Mouse (Mus musculus): ENCODE measurements at regions not wholly inside any gene's neighbourhood (a gene's known extent, or its start where the extent isn't known, plus 50 kb on each side); places are given as distances from the start of the nearest gene placed in this dataset.

DNA sequence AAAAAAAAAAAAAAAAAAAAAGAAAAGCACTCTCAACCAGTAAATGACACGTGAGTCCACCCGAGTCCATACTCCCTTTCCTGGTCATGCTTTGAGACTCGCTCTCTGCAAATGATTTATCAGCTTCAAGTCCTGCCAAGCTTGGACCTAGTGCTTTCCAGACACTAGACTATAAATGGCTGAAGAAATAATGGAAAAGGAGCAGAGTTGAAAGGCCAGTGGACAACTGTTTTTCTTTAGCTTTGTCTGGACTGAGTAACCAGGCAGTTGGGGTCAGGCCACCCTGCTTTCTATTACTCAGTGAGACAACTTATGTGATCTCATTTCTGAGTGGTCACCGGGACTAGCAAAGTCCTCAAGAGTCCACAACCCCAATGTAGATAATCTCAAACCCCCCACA lies 112.9 kb downstream of the Kcns3 start:
- ATAC-seq (ENCODE audit: poor library complexity, severe bottlenecking), result no peak

DNA sequence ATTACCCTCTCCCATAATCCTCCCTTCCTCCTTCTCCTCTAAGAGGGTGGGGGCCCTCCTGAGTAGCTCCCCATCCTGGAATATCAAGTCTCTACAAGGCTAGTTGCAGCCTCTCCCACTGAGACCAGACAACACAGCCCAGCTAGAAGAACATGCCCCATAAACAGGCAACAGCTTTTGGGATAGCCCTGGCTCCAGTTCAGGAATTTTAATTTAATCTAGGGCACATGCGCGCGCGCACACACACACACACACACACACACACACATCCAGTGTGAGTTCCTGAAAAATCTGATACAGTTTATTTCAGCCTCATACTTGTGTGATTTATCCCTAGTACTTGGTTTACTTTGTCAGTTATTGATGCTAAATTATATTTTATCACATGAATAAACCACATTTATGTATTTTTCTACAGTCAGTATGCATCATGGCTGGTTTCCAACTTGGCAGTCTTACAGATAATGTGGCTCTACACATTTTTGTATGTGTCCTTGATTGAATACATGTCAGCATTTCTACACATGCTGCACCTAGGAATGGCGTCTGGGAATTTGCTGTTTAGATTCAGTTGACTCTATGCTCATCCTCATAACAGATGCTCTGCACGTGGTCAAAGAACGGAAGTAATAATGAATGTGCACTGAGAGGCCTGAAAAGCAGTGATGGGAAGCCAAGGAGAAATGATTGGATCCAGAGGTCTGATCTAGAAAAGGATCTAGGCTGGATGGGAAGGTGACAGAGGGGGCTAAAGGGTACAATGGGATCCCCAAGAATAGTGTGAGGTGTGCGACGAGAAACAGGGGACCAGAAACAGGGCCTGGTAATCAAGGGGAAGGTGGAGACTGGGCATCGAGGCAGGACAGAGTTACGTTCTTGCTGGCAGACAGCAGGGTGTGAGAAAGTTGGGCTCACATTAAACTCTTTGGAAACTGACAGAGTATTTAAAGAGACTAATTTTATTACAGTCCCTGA lies 130.0 kb downstream of the Kcns3 start:
- no peak for ATAC-seq (ENCODE audit: poor library complexity, severe bottlenecking)

DNA sequence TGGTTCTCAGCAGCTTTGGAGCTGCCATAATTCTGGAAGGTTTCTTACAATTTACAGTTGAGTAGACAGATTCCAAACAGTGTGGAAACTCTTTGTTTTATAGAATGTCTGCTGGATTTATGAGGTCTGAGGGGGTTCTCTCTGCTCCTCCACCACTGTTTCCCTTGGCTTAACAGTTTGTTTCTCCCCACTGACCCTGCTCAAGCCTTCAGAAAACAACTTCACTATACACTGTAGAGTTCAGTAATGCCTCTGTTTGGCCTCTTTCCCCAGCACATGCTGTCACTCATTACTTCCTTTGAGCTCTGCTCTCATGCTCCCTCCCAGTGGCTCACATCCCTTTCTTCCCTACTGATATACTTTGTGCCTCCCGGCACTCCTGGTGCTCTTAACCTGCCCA lies 139.7 kb downstream of the Kcns3 start:
- no peak for ATAC-seq (ENCODE audit: poor library complexity, severe bottlenecking)

DNA sequence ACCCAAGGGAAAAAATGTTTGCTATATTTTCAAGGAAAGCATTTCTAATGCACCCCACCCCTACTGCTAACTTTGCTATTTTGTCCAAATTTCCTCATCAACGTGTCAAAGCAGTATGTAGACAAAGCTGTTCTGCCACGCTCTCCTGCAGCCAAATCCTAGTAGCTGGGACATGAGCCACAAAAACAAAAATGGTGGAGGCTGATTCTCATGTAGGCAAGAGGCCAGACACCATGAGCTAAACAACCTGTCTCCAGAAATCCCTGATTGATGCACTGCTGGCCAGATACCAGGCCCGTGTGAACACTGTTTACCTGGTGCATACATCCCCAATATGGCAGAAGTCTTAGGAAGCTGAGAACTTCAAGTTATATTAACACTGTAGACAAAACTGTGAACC lies 166.6 kb downstream of the Kcns3 start:
- ATAC-seq (ENCODE audit: poor library complexity, severe bottlenecking), result no peak

DNA sequence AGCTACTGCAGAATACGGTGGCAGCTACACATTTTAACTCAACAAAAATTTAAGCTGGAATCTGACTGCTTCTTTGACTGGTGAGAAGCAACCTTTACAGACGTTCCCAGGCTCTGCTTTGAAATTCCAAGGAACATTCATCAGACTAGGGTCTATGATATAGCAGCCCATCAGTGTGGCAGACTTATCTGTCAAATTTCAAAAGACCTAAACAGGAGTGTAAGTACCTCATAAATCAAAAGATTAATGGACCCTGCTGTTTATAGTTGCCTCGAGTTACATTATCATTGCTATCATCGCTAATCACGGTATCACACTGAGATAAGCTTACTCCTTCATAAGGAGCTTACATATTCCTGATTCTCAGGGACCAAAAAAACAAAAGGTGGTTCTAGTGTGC lies 201.7 kb downstream of the Kcns3 start:
- no peak for ATAC-seq (ENCODE audit: poor library complexity, severe bottlenecking)

DNA sequence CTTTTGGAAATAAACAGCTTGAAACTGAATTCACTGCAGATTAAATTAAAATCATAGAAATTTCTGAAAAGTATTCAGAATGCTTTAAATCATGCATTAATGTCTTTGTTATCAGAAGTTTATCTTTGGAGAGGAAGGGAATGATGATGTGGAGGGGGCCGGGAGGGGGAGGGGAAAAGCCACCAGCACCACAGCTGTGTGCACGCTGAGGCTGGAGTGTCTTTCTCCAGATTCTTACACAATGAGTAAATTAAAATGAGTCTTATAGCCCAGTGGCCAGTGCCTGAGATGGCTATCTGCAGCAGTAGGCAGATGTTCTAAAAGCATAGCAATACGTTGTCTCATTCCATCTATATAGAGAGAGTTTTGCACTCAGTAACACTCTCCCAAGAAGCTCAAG lies 209.8 kb downstream of the Kcns3 start:
- ATAC-seq (ENCODE audit: poor library complexity, severe bottlenecking), result no peak

DNA sequence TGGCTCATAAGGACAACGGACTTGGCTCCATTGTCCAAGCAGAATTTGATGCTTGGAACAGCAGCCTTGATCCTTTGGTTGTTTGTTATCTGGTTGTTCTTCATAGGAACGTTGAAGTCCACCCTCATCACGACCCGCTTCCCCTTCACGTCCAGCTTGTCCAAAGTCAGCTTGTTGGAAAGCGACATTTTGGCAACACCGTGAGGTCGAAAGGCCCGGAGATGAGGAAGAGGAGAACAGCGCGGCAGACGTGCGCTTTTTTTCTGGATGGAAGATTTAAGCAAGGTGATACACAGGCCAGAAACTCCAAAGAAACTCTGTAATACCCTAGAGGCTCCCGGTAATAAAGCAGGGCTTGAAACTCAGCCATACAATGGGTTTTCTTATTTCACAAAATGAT lies 250.8 kb downstream of the Kcns3 start:
- peak; percentile 60; the same call in 1 of the 2 replicates for ATAC-seq (ENCODE audit: poor library complexity, severe bottlenecking)

DNA sequence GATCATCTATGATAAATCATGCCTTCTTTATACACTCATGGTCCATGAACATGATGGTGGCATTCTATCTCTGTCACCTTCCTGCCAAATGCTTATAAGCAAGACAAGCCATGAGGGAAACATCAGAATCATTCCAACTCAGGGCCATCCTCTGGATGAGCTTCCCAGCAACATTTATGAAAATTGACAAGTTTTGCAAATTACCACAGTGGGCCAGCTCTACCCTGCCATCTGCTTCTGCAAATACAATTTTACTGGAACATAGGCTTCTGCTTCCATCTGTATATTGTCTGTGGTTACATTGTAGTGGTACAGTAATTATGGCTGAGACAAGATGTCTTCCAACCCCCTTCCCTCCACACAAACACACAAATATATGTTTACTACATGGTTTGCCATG lies 272.1 kb downstream of the Kcns3 start:
- ATAC-seq (ENCODE audit: poor library complexity, severe bottlenecking), result no peak

DNA sequence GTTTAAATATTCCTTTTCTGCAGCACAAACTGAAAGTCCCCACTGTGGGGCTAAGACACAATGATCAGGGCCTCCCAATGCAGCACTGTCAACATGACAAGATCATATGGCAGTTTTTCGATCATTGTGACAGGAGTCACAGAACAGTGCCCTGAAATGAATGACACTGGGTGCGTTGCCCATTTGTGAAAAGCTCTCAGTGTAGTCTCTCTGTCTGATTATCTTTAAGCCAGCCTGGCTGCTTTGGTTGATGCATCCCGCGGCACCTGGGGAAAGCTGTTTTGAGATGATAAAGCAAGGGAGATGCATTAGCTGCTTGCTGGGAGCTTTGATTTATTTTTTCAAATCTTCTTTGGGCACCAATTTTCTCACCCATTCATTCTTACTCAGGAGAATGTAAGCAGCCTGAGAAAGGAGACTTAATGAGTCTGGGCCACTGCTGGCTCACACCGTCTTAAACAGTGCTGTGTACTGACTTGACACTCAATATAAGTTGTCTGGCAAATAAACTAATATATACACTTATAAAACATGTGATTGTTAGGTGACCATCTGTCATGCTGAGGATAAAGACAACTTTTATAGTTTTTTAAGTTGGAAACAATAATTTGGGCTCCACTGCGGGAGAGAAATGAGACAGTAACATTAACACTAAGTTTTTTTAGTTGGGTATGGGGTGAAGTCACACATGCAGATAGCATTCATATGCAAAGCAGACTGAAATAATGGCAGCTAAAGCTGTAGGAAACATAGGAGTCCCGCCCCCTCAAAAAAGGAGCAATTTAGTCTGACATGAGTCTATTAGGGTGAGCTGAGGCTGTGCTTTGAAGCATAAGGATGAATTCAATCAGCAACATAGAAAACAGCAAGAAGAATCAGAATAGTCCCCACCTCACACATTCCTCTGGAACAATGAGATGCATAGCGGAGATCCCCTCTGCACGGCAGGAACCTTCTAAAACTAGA lies 276.0 kb downstream of the Kcns3 start:
- ATAC-seq (ENCODE audit: poor library complexity, severe bottlenecking), result no peak

DNA sequence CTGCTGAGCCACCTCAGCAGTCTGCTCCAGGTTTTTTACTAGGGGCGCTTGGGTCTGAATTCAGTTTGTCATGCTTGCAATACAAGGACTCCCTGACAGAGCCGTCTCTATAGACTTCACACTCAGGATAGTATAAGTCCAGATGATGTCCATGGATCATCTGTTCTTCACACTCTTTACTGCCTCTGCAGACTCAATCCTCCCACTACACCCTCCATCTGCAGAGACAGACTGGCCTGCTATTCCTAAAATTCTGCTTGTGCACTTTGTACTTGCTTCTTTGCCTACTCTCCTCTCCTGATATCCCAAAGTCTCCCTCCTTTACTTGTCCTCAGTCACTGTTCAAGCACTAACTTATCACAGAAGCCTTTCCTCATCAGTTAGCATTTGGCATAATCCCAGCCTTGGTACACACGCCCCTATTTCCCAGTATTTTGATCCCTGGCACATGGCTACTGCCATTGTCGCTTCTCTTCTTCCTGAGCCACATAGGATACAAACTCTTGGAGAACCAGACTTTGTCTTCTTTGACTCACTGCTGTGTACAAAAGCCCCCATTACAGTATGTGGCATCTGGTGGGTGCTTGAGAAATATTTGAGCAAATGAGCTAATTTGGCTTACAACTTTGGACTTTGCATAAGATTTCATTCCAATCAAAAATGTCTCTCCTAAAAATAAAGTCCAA lies 277.0 kb downstream of the Kcns3 start:
- no peak for ATAC-seq (ENCODE audit: poor library complexity, severe bottlenecking)

DNA sequence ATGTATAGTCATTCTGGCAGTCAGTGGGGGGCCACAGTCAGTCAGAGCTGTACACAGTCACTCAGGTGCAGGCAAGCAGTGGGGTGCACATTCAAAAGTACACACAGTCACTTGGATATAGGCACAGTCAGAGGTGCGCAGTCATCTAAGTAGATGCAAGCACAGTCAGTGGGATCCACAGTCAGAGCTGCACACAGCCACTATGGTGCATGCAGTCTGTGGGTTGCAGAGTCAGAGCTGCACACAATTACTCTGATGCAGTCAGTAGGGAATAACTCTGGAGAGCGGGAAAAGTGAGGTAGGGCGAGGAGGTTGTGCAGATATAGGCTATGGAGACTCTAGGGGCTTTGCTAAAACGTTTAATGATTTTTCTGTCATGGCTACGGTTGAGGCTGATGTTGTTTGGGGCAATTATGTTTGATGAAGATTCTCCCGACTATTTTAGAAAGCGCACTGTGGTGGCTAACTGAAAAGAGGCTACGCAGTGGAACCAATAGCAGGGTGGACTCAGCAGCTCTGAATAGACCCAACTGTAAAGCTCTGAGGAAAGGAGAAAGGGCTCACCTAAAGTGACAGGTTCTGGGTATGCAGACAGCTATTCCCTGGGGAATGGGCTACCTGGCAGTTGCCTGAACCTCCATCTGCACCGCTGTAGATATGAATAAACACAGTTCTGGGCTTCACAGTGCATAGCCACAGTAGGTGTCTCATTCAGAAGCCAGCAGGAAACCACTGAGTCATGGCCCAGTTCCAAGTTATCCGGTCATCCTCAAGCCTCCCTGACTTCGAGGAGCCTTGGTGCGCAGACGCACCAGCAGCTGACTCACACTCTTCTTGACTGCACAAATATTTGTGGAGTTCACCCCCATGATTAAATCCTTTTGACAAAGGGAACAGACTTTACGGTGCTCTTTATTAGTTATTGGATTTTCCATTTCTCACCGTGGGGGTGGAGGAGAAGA lies 282.9 kb downstream of the Kcns3 start:
- no peak for ATAC-seq (ENCODE audit: poor library complexity, severe bottlenecking)

DNA sequence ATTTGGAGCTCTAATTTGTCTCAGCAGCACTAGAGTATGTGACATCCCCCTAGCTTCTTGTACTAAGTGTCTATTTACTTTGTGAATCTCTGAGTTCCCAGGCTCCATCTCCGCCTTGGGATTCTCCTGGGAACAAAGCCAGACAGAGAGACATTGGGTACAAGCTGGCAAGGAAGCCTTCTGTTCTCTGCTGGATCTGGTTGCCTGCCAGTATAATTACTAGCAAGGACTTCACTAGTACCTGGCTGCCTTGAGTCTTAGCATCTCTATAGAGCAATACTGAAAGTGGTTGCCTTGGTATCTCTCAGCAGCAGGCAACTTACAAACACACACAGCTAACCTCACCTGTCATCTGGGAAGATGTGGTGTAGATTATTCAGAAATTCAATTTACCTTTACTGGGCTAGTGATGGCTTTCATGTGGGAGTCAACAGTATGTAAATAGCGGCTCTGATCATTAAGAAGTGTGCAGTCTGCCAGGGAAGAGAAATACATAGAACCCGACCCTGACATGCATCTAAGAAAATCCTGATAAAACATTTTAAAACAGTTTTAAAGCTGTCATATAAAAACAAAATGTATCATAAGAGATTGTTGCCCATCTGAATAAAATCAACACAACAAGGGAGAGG lies 283.8 kb downstream of the Kcns3 start:
- no peak for ATAC-seq (ENCODE audit: poor library complexity, severe bottlenecking)

DNA sequence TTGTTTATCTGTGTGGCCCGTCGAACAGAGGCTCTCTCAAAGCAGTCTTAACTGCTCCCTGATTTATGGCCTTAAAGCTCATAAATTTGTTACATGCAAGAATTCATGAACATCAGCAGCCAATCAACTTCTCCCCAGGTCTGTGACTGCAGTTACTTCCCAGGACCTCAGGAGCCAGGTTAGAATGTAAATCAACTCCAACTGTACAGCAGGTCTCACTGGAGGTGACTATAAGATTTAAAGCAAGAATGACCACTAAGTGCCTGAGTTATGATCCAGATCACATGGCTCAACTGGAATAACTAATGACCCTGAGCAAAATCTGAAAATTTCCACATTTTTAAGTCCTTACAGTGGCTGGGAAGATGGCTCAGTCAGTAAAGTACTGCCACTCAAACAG lies 285.6 kb downstream of the Kcns3 start:
- ATAC-seq (ENCODE audit: poor library complexity, severe bottlenecking), result no peak

DNA sequence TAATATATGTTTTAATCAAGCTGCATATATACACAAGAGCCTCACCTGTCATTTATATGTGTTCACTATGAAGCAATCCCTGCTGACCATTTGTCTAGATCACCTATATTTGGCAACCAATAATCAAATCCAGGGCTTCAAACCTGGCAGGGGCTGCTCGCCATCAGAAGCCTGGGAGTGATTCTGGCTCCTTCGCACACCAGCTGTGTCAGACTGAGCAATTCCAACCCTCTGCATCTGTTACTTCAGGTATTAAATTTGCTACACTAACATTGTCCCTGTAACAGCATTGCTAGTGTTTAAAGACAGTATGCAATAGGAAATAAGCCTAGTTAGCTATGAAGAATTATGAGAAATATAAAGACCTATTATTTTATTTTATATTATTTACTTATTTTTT lies 330.5 kb downstream of the Kcns3 start:
- no peak for ATAC-seq (ENCODE audit: poor library complexity, severe bottlenecking)

DNA sequence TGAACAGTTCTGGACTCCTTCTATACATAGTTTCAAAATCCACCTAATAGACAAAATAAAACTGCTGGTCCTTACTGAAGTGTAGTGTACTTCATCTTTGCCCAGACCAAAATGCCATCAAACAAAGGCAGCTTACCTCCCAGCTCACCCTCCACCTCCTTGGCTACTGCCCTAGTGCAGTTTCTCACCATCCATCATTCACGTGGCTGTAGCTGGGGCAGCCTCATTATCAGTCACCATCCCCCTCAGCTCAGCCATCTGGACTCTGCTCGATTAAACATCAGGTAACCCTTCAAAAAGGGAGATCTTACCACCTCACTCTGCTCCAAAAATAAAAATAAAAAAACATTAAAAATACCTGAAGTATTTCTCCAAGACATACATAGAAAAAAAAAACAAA lies 332.8 kb downstream of the Kcns3 start:
- no peak for ATAC-seq (ENCODE audit: poor library complexity, severe bottlenecking)

DNA sequence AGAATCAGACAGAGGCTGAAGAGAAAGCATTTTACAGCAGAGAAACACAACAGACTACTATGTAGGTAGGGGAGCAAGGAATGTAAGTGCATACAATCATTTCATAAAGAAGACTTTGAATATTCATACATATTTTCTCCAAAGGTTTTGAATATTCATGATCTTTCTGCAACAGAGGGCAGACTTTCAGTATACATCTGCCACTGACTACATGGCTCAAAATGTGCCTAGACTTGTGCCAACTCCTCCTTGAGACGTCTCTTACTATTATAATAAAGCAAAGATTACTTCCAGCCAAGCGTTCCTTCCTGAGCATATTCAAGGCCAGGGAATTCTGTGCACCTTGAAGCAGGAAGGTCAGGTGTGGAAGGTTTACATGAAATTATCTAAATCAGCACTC lies 333.3 kb downstream of the Kcns3 start:
- ATAC-seq (ENCODE audit: poor library complexity, severe bottlenecking), result no peak

DNA sequence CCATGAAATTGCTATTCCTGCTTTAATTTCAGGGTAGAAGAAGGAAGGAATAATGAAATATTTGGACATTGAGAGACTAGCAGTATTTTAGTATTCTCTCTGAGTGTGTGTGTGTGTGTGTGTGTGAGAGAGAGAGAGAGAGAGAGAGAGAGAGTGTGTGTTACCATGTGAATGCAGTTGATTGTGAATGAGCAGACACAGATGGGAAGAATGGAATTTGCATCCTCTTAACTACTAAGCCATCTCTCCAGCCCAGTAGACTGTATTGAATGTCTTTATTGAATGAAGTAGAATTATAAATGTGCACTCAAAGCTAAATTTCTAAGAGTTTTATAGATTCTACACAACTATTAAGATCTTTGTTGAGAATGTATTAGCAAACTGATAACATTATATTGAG lies 340.3 kb downstream of the Kcns3 start:
- ATAC-seq (ENCODE audit: poor library complexity, severe bottlenecking), result no peak

DNA sequence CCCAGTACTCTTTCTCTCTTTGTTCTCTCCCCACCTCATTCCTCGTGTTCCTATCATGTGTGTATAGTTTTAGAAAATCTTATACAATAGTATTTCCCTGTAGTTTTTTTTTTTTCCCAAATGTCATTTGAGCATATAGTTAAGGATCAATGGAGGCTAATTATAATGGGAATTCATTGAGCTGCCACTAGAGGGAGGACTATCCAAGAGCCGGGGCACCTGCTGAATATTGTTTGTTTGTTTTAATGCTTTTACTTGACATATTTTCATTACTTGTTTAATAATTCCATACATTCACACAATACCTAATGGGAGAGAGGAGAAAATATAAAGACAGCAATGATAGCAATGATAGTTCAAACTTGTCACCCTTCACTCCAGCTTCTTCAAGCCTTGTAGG lies 346.4 kb downstream of the Kcns3 start:
- ATAC-seq (ENCODE audit: poor library complexity, severe bottlenecking), result no peak

All from megakaryocyte, adult 5-6 weeks (primary cell).